Mouse (Mus musculus): ENCODE measurements around the gene Fcer1g.

The Fcer1g gene

DNA sequence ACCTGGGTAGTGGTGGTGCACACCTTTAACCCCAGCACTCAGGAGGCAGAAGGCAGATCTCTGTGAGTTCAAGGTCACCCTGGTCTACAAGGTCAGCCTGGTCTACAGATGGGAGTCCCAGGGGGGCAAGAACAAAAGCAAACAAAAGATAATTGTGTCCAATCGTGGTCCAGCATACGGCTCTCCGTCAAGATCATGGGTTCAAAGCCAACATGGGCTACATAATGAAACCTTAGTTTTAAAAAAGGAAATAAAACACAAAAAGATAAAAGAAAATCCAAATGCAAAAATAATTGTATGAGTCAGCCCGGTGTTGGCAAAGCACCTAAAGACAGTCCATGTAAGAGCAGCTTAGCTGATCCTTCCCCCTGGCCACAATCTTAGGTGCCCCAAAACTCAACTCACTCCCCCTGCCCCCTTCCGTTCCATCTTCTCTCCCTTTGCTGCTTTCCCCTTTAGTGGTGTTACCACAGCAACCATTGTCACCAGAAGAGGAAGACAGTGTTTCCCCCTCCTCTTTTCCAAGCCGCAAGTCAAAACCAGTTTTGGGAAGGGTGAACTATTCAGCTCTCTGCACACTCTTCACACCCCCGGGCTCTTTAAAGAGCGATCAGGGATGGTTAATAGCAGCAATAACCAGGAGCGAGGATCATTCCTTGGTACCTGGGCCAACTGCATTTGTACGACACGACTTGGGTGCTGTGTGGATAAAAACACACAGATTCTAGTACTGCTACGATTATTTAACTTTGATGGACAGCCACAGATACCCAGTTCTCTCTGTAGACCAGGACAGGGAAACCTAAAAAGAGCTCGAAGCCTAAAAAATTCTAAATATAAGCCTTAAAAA, 46.1 kb downstream of the Fcer1g start:
- no peak for DNase-seq (ENCODE audit: low spot score in 2 of 2)

DNA sequence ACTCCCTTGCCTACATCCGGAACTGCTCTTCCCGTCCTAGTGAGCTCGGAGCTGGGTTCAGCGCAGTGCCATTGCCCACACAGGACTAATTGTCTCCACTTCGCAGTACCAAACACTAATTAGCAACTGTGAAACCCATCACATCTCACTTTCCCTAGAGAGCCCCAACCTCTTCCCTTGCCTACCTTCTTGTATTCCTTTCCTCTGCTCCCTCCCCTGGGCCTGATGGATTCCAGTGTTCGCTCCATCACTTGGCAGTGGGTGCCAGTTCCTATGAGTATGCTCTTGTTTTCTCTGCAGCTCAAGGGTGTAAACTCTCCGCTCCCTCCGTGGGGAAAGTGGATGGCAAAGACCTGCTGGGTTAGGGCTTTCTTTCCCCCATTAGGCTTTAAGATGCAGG, 48.5 kb downstream of the Fcer1g start:
- no peak for DNase-seq (ENCODE audit: low spot score in 2 of 2)

DNA sequence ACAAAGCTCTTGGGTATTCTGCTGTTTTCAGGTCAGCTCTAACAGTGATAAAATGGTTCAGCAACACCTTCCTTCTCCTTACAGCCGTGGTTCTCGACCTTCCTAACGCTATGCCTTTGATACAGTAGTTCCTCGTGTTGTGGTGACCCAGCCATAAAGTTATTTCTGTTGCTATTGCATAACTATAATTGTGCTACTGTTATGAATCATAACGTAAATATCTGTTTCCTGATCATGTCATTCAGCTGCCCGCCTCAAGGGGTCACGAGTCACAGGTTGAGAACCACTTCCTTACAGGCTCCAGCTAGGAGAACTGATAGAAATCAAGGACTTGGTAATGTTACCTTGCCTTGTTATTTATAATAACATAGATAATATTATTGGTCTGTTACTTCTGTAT, 49.9 kb downstream of the Fcer1g start:
- no peak for DNase-seq (ENCODE audit: low spot score in 2 of 2)

DNA sequence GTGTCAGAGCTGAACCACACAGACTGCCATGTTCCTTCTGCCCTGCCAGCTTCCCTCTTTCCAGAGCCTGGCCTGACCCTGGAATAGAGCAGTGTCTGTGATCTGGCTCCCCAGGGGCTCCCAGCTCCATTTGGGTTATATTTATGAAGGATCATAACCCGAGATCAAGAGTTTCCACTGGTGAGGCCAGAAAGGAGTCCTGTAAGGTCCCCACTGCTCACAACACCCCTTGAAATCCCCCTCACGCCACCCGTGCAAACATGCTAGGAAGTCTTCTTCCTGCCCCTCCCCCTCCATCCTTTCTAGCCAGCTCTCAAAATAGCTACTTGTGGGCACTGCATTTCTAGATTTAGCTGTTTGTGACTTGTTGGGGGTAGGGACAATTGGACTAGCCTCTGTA, 50.5 kb downstream of the Fcer1g start:
- no peak for DNase-seq (ENCODE audit: low spot score in 2 of 2)

DNA sequence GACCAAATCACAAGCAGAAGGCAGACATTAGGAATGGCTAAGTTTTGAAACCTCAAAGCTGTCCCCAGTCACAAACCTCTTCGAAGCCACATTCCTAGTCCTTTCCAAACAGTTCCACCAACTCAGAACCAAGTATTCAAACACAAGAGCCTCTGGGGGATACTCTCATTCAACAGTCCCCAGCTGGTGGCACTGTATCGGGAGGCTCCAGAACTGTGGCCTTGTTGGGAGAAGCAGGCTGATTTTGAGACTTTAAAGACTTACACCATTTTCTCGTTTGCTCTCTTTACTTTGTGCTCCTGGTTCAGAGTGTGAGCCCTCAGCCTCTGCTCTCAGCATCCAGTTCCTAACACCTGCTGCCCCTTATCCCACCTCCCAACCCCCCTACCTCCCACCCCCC, 51.1 kb downstream of the Fcer1g start:
- DNase-seq (ENCODE audit: low spot score in 2 of 2), result no peak
